Mouse (Mus musculus): ENCODE results near the gene Pgm2l1.

DNA sequence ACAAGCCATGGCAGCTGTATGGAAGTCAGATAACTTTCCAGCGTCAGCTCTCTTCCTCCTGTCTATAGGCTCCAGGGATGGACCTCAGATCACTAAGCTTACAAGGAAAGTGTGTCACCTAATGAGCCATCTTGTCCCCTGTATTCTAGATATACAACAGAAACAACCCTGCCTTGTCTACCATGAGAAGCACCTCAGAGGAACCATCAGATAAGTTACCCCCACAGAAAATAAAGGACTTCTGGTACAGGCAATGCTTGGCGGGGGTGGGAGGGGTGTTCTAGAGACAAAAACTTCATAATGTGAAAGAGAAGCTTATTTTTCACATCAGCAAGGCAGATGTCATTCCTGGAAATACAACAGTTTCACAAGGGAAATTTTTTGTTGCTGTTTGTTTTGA, 21.1 kb upstream of the Pgm2l1 start:
- TF ChIP-seq CTCF (IDR thresholded peaks at IDR 0.05; ENCODE audit: borderline replicate concordance, control insufficient read depth, extremely low read depth, insufficient read depth, low read length, poor library complexity) (no peak), POLR2A (IDR thresholded peaks at IDR 0.05; ENCODE audit: control insufficient read depth, extremely low read depth, insufficient read depth, low read length, poor library complexity) (no peak)
